Mouse (Mus musculus) megakaryocyte, embryonic 14.5 days (primary cell): Measurements from ENCODE around the gene Mpnd. TPM values are rescaled to one million over a fixed set of nuclear protein-coding genes. Genes with fewer than 3 reads are reported as not detected.

Experiments used
- H3K27me3 ChIP-seq: replicated peaks from 2 replicates; pipeline ENCODE3; 2012; ENCODE audit warnings: inconsistent platforms
- H3K36me3 ChIP-seq: replicated peaks from 2 replicates; pipeline ENCODE3; 2012; ENCODE audit warnings: low read length, inconsistent platforms, mixed read lengths
- H3K4me1 ChIP-seq: 2 replicates; pipeline ENCODE4 v1.6.1; 2012; ENCODE audit warnings: inconsistent platforms
- H3K4me3 ChIP-seq: replicated peaks from 2 replicates; pipeline ENCODE3; 2012; ENCODE audit warnings: moderate library complexity, mild to moderate bottlenecking, inconsistent platforms
- H3K9me3 ChIP-seq: 2 replicates; pipeline ENCODE4 v1.6.1; 2012; ENCODE audit warnings: inconsistent platforms
- FLI1 ChIP-seq: IDR thresholded peaks from 2 replicates; pipeline ENCODE4 v1.6.1; 2012; ENCODE audit warnings: low read length, inconsistent platforms, mixed read lengths
- GATA1 ChIP-seq: IDR thresholded peaks from 3 replicates; pipeline ENCODE4 v1.6.1; 2012; ENCODE audit warnings: mixed read lengths, low read length, inconsistent platforms, borderline replicate concordance
- polyA plus RNA-seq: library from polyadenylated mRNA; stranded (reverse); fragments of >175 nt; gene quantifications from 2 replicates; pipeline ENCODE4 v1.2.3, GENCODE M21; 2012; ENCODE audit warnings: low replicate concordance; ENCODE audit not compliant: insufficient read depth

The Mpnd gene
- polyA plus RNA-seq, 1 experiment, result 22.7 TPM

DNA sequence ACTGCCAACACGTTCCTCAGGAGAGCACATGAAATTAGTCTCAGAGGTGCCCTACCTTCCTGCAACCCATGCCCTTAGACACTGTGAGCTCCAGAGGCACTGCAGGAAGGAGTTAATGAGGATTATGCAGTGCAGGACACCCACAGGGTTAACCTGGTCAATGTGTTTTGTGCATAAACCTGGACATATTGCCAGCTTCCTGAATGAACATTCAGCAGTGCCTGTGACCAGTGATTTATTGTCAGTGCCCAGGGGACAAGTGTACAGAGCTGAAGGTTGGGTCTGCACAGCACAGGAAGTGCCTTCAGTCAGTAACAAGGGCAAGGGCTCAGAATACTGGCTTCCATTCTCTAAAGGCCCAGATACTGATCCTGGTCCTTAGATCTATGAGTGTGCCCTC, 21.4 kb downstream of the Mpnd start:
- peaks cover 100% of the 10 kb centered on the region for H3K4me1 ChIP-seq
- no peak for TF ChIP-seq GATA1
- TF ChIP-seq FLI1, result no peak
- H3K9me3 ChIP-seq, result no peaks in the 10 kb centered on the region
- peak overlapping the region; percentile 42 for H3K4me3 ChIP-seq
- H3K36me3 ChIP-seq, result peaks cover 94% of the 10 kb centered on the region
- H3K27me3 ChIP-seq, result no peaks in the 10 kb centered on the region

- peaks cover 100% of the 10 kb centered on the region for H3K4me1 ChIP-seq
- H3K36me3 ChIP-seq, result peaks cover 92% of the 10 kb centered on the region
- no peak for TF ChIP-seq FLI1
- TF ChIP-seq GATA1, result no peak
- H3K4me3 ChIP-seq, result peak overlapping the region; percentile 72
- H3K9me3 ChIP-seq, result no peaks in the 10 kb centered on the region
- H3K27me3 ChIP-seq, result no peaks in the 10 kb centered on the region
These were observed 22.4 kb downstream of the Mpnd start for GRCm38 (mm10) chr17:56027801-56028441.

- H3K4me1 ChIP-seq, result peaks cover 100% of the 10 kb centered on the region
- H3K9me3 ChIP-seq, result no peaks in the 10 kb centered on the region
- no peaks in the 10 kb centered on the region for H3K27me3 ChIP-seq
- peaks cover 90% of the 10 kb centered on the region for H3K36me3 ChIP-seq
- TF ChIP-seq GATA1, result no peak
- no peak for TF ChIP-seq FLI1
- H3K4me3 ChIP-seq, result peak overlapping the region; percentile 90
These were observed 24.8 kb downstream of the Mpnd start for GRCm38 (mm10) chr17:56030238-56030870.

GRCm38 (mm10) chr17:56030919-56031318, 25.4 kb downstream of the Mpnd start:
- H3K27me3 ChIP-seq, result no peaks in the 10 kb centered on the region
- H3K36me3 ChIP-seq, result peaks cover 85% of the 10 kb centered on the region
- TF ChIP-seq FLI1 (no peak), GATA1 (no peak; the same call in 2 of the 3 replicates)
- H3K4me1 ChIP-seq, result peaks cover 94% of the 10 kb centered on the region
- H3K4me3 ChIP-seq, result peak overlapping the region; percentile 90
- H3K9me3 ChIP-seq, result no peaks in the 10 kb centered on the region

- TF ChIP-seq GATA1 (no peak), FLI1 (no peak)
- H3K4me3 ChIP-seq, result peak overlapping the region; percentile 90
- no peaks in the 10 kb centered on the region for H3K27me3 ChIP-seq
- H3K4me1 ChIP-seq, result peaks cover 89% of the 10 kb centered on the region
- peaks cover 80% of the 10 kb centered on the region for H3K36me3 ChIP-seq
- no peaks in the 10 kb centered on the region for H3K9me3 ChIP-seq
These were observed 25.9 kb downstream of the Mpnd start for GRCm38 (mm10) chr17:56031431-56031830.

- no peaks in the 10 kb centered on the region for H3K9me3 ChIP-seq
- peaks cover 72% of the 10 kb centered on the region for H3K36me3 ChIP-seq
- peak overlapping the region; percentile 86 for H3K4me3 ChIP-seq
- no peaks in the 10 kb centered on the region for H3K27me3 ChIP-seq
- peaks cover 87% of the 10 kb centered on the region for H3K4me1 ChIP-seq
- TF ChIP-seq GATA1 (no peak), FLI1 (no peak)
These were observed 26.7 kb downstream of the Mpnd start for GRCm38 (mm10) chr17:56032127-56032733.

DNA sequence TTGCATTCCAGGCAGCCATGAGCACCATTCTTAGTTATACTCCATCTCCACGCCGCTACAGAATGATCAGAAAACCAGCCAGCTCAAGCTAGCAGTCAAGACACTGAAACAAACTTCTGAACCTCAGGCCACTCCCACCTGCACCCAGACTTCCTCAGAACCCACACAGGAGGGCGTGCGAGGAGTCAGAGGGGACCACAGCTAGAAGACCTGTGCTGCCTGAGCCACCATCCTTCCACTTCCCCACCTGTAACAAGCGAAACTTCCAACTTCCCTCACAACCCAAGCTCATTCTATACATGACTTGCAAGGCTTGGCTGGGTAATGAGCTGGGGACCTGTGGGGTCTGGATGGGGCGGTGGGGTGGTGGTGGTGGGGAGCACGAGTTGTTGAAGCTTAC, 27.3 kb downstream of the Mpnd start:
- Histone ChIP-seq H3K9me3 (no peaks in the 10 kb centered on the region), H3K27me3 (no peaks in the 10 kb centered on the region), H3K4me3 (peak overlapping the region; percentile 86), H3K36me3 (peaks cover 66% of the 10 kb centered on the region), H3K4me1 (peaks cover 85% of the 10 kb centered on the region)
- TF ChIP-seq GATA1 (no peak), FLI1 (no peak)

DNA sequence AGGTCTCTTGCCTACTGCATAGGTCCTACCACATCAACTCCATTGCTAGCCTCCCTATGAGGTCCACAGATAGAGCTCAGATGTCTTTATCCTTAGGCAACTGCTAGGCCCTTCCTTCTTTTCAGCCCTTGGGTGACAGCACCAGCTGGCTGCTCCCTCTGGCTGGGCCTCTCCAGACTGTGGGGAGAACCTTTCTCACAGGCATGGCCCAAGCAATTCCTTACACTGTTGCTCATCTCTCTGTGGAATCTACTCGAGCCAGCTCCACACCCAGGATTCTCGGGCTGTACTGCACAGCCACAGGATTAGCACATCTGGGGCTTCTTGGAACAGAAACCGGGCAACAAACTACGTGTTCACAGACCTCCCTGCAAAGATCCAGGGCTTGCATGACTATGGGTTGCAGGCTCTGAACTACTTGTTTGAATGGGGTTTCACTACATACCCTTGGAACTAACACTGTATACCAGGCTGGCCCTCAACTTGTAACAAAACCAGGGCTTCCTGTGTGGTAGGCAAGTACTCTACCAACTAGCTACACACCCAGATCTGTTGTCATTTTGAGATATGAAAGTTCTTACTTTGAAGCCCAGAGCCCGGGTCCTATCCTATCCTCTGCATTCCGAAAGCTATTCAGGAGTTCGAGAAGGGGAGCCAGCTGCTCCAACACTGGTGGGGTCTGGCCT, 28.7 kb downstream of the Mpnd start:
- Histone ChIP-seq H3K9me3 (no peaks in the 10 kb centered on the region), H3K4me1 (peaks cover 80% of the 10 kb centered on the region), H3K27me3 (no peaks in the 10 kb centered on the region), H3K4me3 (peak overlapping the region; percentile 99), H3K36me3 (peaks cover 53% of the 10 kb centered on the region)
- TF ChIP-seq GATA1 (no peak), FLI1 (no peak)

GRCm38 (mm10) chr17:56034726-56035100, 29.2 kb downstream of the Mpnd start:
- H3K27me3 ChIP-seq, result no peaks in the 10 kb centered on the region
- TF ChIP-seq FLI1 (no peak), GATA1 (no peak)
- peaks cover 75% of the 10 kb centered on the region for H3K4me1 ChIP-seq
- H3K4me3 ChIP-seq, result peak overlapping the region; percentile 99
- peaks cover 47% of the 10 kb centered on the region for H3K36me3 ChIP-seq
- no peaks in the 10 kb centered on the region for H3K9me3 ChIP-seq

- Histone ChIP-seq H3K4me3 (peak overlapping the region; percentile 99), H3K36me3 (peaks cover 44% of the 10 kb centered on the region), H3K27me3 (no peaks in the 10 kb centered on the region), H3K4me1 (peaks cover 70% of the 10 kb centered on the region), H3K9me3 (no peaks in the 10 kb centered on the region)
- TF ChIP-seq GATA1, result no peak
- no peak for TF ChIP-seq FLI1
These were observed 29.7 kb downstream of the Mpnd start for GRCm38 (mm10) chr17:56035216-56035615.
